Mouse (Mus musculus) liver, embryonic 12.5 days (tissue): ENCODE results near the gene Hdac9. TPM values are rescaled to one million over a fixed set of nuclear protein-coding genes. Genes with fewer than 3 reads are reported as not detected.

Experiments
- ATAC-seq: fragments of 200-750 bp; cut with Nextera tagmentation; 2 replicates; pipeline ENCODE4 v1.8.0; 2017; ENCODE audit warnings: moderate number of reproducible peaks, mild to moderate bottlenecking, moderate library complexity
- H3K27ac ChIP-seq: fragments of 300-500 bp; sonication (generic); 2 replicates; pipeline ENCODE4 v1.5.1; 2016; ENCODE audit warnings: mild to moderate bottlenecking
- H3K27me3 ChIP-seq: fragments of 300-500 bp; sonication (generic); replicated peaks from 2 replicates; pipeline ENCODE4 v1.6.1; 2016; ENCODE audit warnings: mild to moderate bottlenecking, moderate library complexity
- H3K36me3 ChIP-seq: fragments of 300-500 bp; sonication (generic); 2 replicates; pipeline ENCODE4 v1.6.1; 2016; ENCODE audit warnings: mild to moderate bottlenecking, moderate library complexity
- H3K4me1 ChIP-seq: fragments of 300-500 bp; sonication (generic); 2 replicates; pipeline ENCODE4 v1.6.1; 2016
- H3K4me2 ChIP-seq: fragments of 300-500 bp; sonication (generic); 2 replicates; pipeline ENCODE4 v1.6.1; 2016; ENCODE audit warnings: mild to moderate bottlenecking, moderate library complexity
- H3K4me3 ChIP-seq: fragments of 300-500 bp; sonication (generic); 2 replicates; pipeline ENCODE4 v1.5.1; 2016; ENCODE audit warnings: mild to moderate bottlenecking, moderate library complexity
- H3K9ac ChIP-seq: fragments of 300-500 bp; sonication (generic); 2 replicates; pipeline ENCODE4 v1.6.1; 2016; ENCODE audit warnings: mild to moderate bottlenecking, moderate library complexity
- H3K9me3 ChIP-seq: fragments of 300-500 bp; sonication (generic); replicated peaks from 2 replicates; pipeline ENCODE4 v1.6.1; 2016; ENCODE audit warnings: mild to moderate bottlenecking, moderate library complexity
- WGBS: fragments of 180-500 bp; shearing (Covaris S2); methylation state at CpG from one replicate; pipeline ENCODE4 v1.1.7; 2016; ENCODE audit not compliant: insufficient replicate concordance; 5-methylcytosine and 5-hydroxymethylcytosine counted together
- polyA plus RNA-seq: library from polyadenylated mRNA; unstranded; fragments of >200 nt; fragmentation: Nextera tagmentation; extraction: Ambion mirVana; gene quantifications from 2 replicates; pipeline ENCODE4 v1.2.1, GENCODE M21; 2016

The Hdac9 gene
- polyA plus RNA-seq, 1 experiment from 2014 or later: 1.5 TPM

DNA sequence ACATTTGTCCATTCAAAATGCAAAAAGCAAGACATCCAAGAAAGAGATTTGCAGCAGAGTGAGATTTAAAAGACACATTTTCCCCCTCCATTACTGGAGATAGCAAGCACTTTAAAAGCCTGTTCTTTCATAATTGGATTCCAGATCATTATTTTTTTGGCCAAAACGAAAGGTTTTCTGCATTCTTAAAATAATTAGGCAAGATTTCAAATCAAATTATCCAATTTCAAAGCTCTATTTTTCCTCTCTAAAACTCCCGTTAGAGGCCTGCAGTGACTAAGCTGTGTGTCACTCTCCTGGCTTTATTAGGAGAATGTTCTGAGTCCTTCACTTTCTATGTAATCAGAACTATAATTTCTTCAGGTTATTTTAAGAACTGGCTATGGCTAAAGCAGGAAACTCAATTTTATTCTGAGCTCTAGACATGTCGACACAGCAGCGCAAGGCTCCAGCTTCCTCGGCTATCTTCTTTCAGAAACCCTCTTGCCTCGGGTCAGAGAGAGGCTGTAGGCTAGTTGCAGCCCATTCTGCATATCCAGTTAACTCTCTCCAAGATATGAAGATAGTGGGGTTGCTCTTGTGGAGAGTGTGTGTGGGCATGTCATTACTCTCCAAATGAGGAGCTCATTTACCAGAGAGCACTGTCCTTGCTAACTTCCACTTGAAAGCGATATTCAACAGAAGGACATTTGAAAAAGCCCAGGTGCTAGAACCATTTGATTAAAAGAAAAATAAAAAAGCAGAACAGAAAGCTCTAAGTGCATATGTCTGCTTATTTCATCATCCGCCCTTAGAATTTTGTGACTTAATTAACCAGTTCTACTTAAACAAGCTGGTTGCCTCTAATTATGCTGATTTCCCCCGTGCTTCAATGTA lies 417.9 kb downstream of the Hdac9 start:
- H3K9me3 ChIP-seq: no peaks in the 10 kb centered on the region
- H3K9ac ChIP-seq: no peak overlapping the region
- H3K4me1 ChIP-seq: no peaks in the 10 kb centered on the region
- no peak for ATAC-seq
- H3K4me2 ChIP-seq: no peak overlapping the region
- no peak overlapping the region for H3K4me3 ChIP-seq
- H3K27ac ChIP-seq: no peak overlapping the region
- no peaks in the 10 kb centered on the region for H3K36me3 ChIP-seq
- 56% methylated on average over 9 of the region's 9 CpGs for WGBS
- no peaks in the 10 kb centered on the region for H3K27me3 ChIP-seq

- no peaks in the 10 kb centered on the region for H3K4me1 ChIP-seq
- no peaks in the 10 kb centered on the region for H3K27me3 ChIP-seq
- H3K36me3 ChIP-seq: no peaks in the 10 kb centered on the region
- no peak overlapping the region for H3K27ac ChIP-seq
- no peak for ATAC-seq
- no peak overlapping the region for H3K9ac ChIP-seq
- H3K4me2 ChIP-seq: no peak overlapping the region
- H3K4me3 ChIP-seq: no peak overlapping the region
- no peaks in the 10 kb centered on the region for H3K9me3 ChIP-seq
- WGBS: 62% methylated on average over 8 of the region's 8 CpGs
Measured at GRCm38 (mm10) chr12:34498331-34498730, 418.6 kb downstream of the Hdac9 start.

- WGBS: 75% methylated on average over 3 of the region's 3 CpGs
- no peak for ATAC-seq
- no peaks in the 10 kb centered on the region for H3K27me3 ChIP-seq
- H3K9ac ChIP-seq: no peak overlapping the region
- H3K4me3 ChIP-seq: no peak overlapping the region
- H3K9me3 ChIP-seq: no peaks in the 10 kb centered on the region
- no peak overlapping the region for H3K27ac ChIP-seq
- no peaks in the 10 kb centered on the region for H3K36me3 ChIP-seq
- H3K4me2 ChIP-seq: no peak overlapping the region
- H3K4me1 ChIP-seq: no peaks in the 10 kb centered on the region
Measured at GRCm38 (mm10) chr12:34497702-34498101, 419.2 kb downstream of the Hdac9 start.

- Histone ChIP-seq H3K27ac (no peak overlapping the region), H3K27me3 (no peaks in the 10 kb centered on the region), H3K4me1 (no peaks in the 10 kb centered on the region), H3K9me3 (no peaks in the 10 kb centered on the region), H3K36me3 (no peaks in the 10 kb centered on the region), H3K4me3 (no peak overlapping the region), H3K9ac (no peak overlapping the region), H3K4me2 (no peak overlapping the region)
- WGBS: 59% methylated on average over 3 of the region's 3 CpGs
- no peak for ATAC-seq
Measured at GRCm38 (mm10) chr12:34495940-34496339, 421.0 kb downstream of the Hdac9 start.

DNA sequence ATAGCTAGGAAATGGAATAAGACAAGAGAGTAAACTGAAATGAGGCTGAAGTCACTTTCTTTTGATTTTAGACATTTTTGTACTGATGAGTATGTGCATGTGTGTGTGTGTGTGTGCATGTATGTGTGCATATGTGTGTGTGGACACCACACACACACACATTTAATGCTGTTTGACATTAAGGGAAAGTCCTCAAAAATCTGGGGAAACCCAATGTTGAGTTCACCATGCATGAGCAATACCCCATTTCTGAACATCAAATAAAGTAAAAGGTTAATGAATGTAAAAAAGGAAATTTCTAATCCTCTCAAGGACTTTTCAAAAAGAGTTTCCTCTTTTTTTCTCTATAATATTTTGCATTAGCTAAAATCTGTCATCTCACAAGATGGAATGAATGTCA lies 427.3 kb downstream of the Hdac9 start:
- no peaks in the 10 kb centered on the region for H3K4me1 ChIP-seq
- no peak for ATAC-seq
- H3K9ac ChIP-seq: no peak overlapping the region
- H3K4me2 ChIP-seq: no peak overlapping the region
- no peak overlapping the region for H3K4me3 ChIP-seq
- H3K9me3 ChIP-seq: no peaks in the 10 kb centered on the region
- H3K27ac ChIP-seq: no peak overlapping the region
- H3K27me3 ChIP-seq: no peaks in the 10 kb centered on the region
- no peaks in the 10 kb centered on the region for H3K36me3 ChIP-seq

GRCm38 (mm10) chr12:34487666-34488065 lies 429.2 kb downstream of the Hdac9 start:
- H3K27me3 ChIP-seq: no peaks in the 10 kb centered on the region
- H3K9me3 ChIP-seq: no peaks in the 10 kb centered on the region
- no peak overlapping the region for H3K9ac ChIP-seq
- no peak overlapping the region for H3K4me3 ChIP-seq
- no peak for ATAC-seq
- H3K4me1 ChIP-seq: no peaks in the 10 kb centered on the region
- H3K4me2 ChIP-seq: no peak overlapping the region
- H3K36me3 ChIP-seq: no peaks in the 10 kb centered on the region
- no peak overlapping the region for H3K27ac ChIP-seq
- 82% methylated on average over 1 of the region's 1 CpGs for WGBS

- Histone ChIP-seq H3K27ac (no peak overlapping the region), H3K9ac (no peak overlapping the region), H3K4me1 (no peaks in the 10 kb centered on the region), H3K27me3 (no peaks in the 10 kb centered on the region), H3K4me3 (no peak overlapping the region), H3K4me2 (no peak overlapping the region), H3K9me3 (no peaks in the 10 kb centered on the region), H3K36me3 (no peaks in the 10 kb centered on the region)
- ATAC-seq: no peak
- WGBS: 54% methylated on average over 3 of the region's 3 CpGs
Measured at GRCm38 (mm10) chr12:34487021-34487420, 429.9 kb downstream of the Hdac9 start.

- Histone ChIP-seq H3K4me3 (no peak overlapping the region), H3K36me3 (no peaks in the 10 kb centered on the region), H3K27me3 (no peaks in the 10 kb centered on the region), H3K9ac (no peak overlapping the region), H3K4me2 (no peak overlapping the region), H3K9me3 (no peaks in the 10 kb centered on the region), H3K4me1 (no peaks in the 10 kb centered on the region), H3K27ac (no peak overlapping the region)
- WGBS: 23% methylated on average over 2 of the region's 2 CpGs
- no peak for ATAC-seq
Measured at GRCm38 (mm10) chr12:34486016-34486415, 430.9 kb downstream of the Hdac9 start.

- H3K27ac ChIP-seq: no peak overlapping the region
- H3K4me1 ChIP-seq: no peaks in the 10 kb centered on the region
- no peaks in the 10 kb centered on the region for H3K27me3 ChIP-seq
- no peak overlapping the region for H3K4me2 ChIP-seq
- no peaks in the 10 kb centered on the region for H3K9me3 ChIP-seq
- 79% methylated on average over 5 of the region's 5 CpGs for WGBS
- no peak overlapping the region for H3K9ac ChIP-seq
- no peak for ATAC-seq
- H3K36me3 ChIP-seq: no peaks in the 10 kb centered on the region
- no peak overlapping the region for H3K4me3 ChIP-seq
Measured at GRCm38 (mm10) chr12:34481702-34482101, 435.2 kb downstream of the Hdac9 start.

DNA sequence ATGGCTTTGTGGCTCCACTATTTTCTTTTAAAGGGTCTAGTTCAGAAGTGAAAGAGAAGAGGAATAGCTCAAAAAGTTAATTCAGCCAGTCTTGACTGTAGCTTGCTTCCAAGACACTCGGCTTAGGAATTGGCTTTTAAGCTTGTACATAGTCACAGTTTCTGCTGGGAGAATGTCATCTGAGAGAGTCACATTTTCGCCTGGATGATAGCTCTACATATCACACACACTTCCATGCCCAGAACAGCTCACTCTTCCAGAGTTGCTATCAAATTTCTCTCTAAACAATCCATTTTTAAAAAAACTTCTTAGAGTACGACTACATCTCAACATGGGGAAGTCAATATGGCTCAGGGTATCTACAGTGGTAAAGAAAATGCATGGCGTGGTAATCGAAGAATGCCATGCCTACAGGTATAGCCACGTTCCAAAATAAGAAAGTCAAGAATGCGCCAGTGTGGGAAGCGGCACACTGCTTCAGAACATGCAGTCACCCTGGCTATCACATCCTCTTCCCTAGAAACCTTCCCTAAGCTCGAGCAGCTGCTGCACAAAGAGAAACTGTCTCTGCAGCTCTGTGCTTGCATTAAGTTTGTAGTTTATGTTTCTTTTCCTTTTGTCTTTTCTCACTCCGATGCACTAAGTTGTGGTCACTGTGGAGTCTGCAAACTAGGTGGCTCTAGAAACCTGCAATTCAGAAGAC lies 443.8 kb downstream of the Hdac9 start:
- WGBS: 65% methylated on average over 10 of the region's 10 CpGs
- ATAC-seq: no peak
- no peak overlapping the region for H3K9ac ChIP-seq
- no peaks in the 10 kb centered on the region for H3K9me3 ChIP-seq
- no peaks in the 10 kb centered on the region for H3K36me3 ChIP-seq
- H3K27me3 ChIP-seq: no peaks in the 10 kb centered on the region
- no peak overlapping the region for H3K27ac ChIP-seq
- H3K4me3 ChIP-seq: no peak overlapping the region
- no peaks in the 10 kb centered on the region for H3K4me1 ChIP-seq
- H3K4me2 ChIP-seq: no peak overlapping the region

- ATAC-seq: no peak
- no peak overlapping the region for H3K27ac ChIP-seq
- 59% methylated on average over 4 of the region's 4 CpGs for WGBS
- no peak overlapping the region for H3K4me3 ChIP-seq
- H3K9ac ChIP-seq: no peak overlapping the region
- H3K4me2 ChIP-seq: no peak overlapping the region
- H3K27me3 ChIP-seq: no peaks in the 10 kb centered on the region
- H3K36me3 ChIP-seq: no peaks in the 10 kb centered on the region
- no peaks in the 10 kb centered on the region for H3K4me1 ChIP-seq
- H3K9me3 ChIP-seq: no peaks in the 10 kb centered on the region
Measured at GRCm38 (mm10) chr12:34472542-34472941, 444.4 kb downstream of the Hdac9 start.

GRCm38 (mm10) chr12:34461728-34462127 lies 455.2 kb downstream of the Hdac9 start:
- Histone ChIP-seq H3K4me3 (no peak overlapping the region), H3K9me3 (no peaks in the 10 kb centered on the region), H3K27ac (no peak overlapping the region), H3K4me1 (no peaks in the 10 kb centered on the region), H3K4me2 (no peak overlapping the region), H3K36me3 (no peaks in the 10 kb centered on the region), H3K9ac (no peak overlapping the region), H3K27me3 (no peaks in the 10 kb centered on the region)
- 50% methylated on average over 1 of the region's 1 CpGs for WGBS
- no peak for ATAC-seq
